Mouse (Mus musculus) stomach, postnatal 0 days (tissue): Measurements from ENCODE around the gene Dot1l.

Source experiments
- CTCF ChIP-seq: IDR thresholded peaks from 2 replicates; pipeline ENCODE4 v1.5.1; 2016; ENCODE audit warnings: antibody characterized with exemption, low read depth, mild to moderate bottlenecking, moderate library complexity
- EP300 ChIP-seq: optimal IDR thresholded peaks from 2 replicates; pipeline ENCODE3; 2016; ENCODE audit warnings: antibody characterized with exemption

DNA sequence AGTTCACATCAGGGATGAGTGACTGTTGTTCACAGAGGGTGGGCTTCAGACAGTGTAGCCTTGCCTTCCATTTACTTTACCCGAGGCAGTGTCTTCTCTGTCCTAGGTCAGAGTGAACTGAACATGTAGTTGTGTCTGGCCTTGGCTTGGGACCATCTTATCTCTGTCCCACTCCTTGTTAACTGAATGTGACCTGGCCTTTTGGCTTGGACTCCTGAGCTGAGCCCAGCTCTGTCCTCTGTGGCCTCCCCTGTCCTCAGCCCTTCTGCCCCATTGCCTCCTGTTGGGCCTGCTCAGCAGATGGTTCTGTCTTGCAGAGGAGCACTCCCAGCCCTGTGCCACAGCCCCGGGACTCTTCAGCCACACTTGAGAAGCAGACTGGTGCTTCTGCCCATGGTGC is 32.5 kb downstream of the Dot1l start:
- TF ChIP-seq CTCF (no peak), EP300 (no peak)
